Mouse (Mus musculus) MEL (cell line): ENCODE data around the gene Pcbp2.

Source experiments
- CTCF ChIP-seq, 3 experiments: IDR thresholded peaks in 2 of 3; conservative IDR thresholded peaks in 1 of 3; 2 replicates each; pipeline ENCODE4 v1.5.1; 2011 to 2012; ENCODE audit warnings: low read length in 3 of 3, low read depth in 2 of 3, mild to moderate bottlenecking in 2 of 3, improper control_type of control experiment in 1 of 3, inconsistent platforms in 1 of 3, mixed read lengths in 1 of 3, moderate library complexity in 1 of 3; ENCODE audit not compliant: control insufficient read depth in 1 of 3, insufficient read depth in 1 of 3, poor library complexity in 1 of 3, severe bottlenecking in 1 of 3
- JUND ChIP-seq: IDR thresholded peaks from 2 replicates; pipeline ENCODE4 v1.6.1; 2011; ENCODE audit warnings: low read depth, mild to moderate bottlenecking, improper control_type of control experiment, low read length
- MAFK ChIP-seq: IDR thresholded peaks from 2 replicates; pipeline ENCODE4 v1.6.1; 2011; ENCODE audit warnings: low read depth, mild to moderate bottlenecking, low read length, improper control_type of control experiment, borderline replicate concordance
- MAX ChIP-seq: IDR thresholded peaks from 2 replicates; pipeline ENCODE4 v1.6.1; 2011; ENCODE audit warnings: low read length, improper control_type of control experiment
- POLR2AphosphoS2 ChIP-seq: IDR thresholded peaks from 2 replicates; pipeline ENCODE4 v1.6.1; 2011; ENCODE audit warnings: low read length, improper control_type of control experiment
- ZC3H11A ChIP-seq: IDR thresholded peaks from 2 replicates; pipeline ENCODE4 v1.6.1; 2012; ENCODE audit warnings: low read depth, mild to moderate bottlenecking, inconsistent platforms, low read length, improper control_type of control experiment

DNA sequence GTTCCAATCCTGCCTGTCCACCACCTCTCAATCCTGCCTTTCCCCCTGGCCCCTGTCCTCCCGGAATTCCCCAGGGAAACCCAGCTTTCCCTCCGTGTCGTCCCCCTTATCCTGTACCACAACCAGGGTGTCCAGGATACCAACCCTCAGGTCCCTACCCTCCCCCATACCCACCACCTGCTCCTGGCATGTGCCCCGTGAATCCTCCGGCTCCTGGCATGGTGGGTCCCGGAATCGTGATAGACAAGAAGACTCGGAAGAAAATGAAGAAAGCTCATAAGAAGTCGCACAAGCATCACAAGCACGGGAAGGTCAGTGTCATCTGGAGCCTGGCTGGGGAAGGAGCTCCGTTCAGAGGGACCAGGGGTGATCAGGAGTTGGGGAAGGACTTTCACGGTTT is 9.9 kb upstream of the Pcbp2 start:
- TF ChIP-seq CTCF (IDR thresholded peaks at IDR 0.05 in 2 of 3, conservative IDR thresholded peaks at IDR 0.05 in 1 of 3; ENCODE audit: control insufficient read depth in 1 of 3, insufficient read depth in 1 of 3, low read depth in 2 of 3, low read length in 3 of 3, poor library complexity in 1 of 3, severe bottlenecking in 1 of 3) (no peak), MAFK (no peak), MAX (no peak), POLR2AphosphoS2 (no peak), ZC3H11A (no peak), JUND (no peak)
